Mouse (Mus musculus): ENCODE measurements at regions not wholly inside any gene's neighbourhood (a gene's known extent, or its start where the extent isn't known, plus 50 kb on each side); places are given as distances from the start of the nearest gene placed in this dataset.

DNA sequence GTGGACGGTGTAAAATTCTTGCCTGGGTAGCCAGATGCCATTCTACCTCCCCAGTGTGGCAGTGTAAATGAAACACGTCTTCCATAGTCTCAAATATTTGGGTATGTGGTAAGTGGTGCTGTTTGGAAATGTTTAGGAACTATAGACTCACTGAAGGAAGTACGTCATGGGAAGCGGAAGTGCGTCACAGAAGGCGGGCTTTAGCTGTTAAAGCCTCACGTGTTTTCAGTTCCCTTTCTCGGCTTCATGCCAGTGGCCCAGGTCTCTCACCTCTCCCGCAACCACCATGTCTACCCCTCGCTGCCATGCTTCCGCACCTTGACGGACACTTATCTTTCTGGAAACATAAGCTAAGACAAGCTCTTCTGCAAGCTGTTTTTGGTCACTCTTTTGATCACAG lies 62.9 kb upstream of the Ppm1h start:
- no peak for TF ChIP-seq CHD2 (IDR thresholded peaks at IDR 0.05; ENCODE audit: low read depth, low read length)
- TF ChIP-seq MAFK (IDR thresholded peaks at IDR 0.05; ENCODE audit: insufficient read depth, low read depth, low read length), result no peak
- TF ChIP-seq ZNF384 (IDR thresholded peaks at IDR 0.05; ENCODE audit: low read depth, low read length), result no peak
- no peak for TF ChIP-seq ZC3H11A (IDR thresholded peaks at IDR 0.05; ENCODE audit: borderline replicate concordance, low read depth, low read length)
- TF ChIP-seq HCFC1 (IDR thresholded peaks at IDR 0.05; ENCODE audit: borderline replicate concordance, insufficient read depth, low read length), result no peak

Data from ES-E14 (cell line).